Mouse (Mus musculus) liver, embryonic 14.5 days (tissue): ENCODE measurements around the gene Ap1s3. TPM values are rescaled to one million over a fixed set of nuclear protein-coding genes. Genes with fewer than 3 reads are reported as not detected.

Experiments used
- ATAC-seq: fragments of 200-750 bp; cut with Nextera tagmentation; 2 replicates; pipeline ENCODE4 v1.8.0; 2017; ENCODE audit warnings: moderate number of reproducible peaks, mild to moderate bottlenecking, moderate library complexity; ENCODE audit not compliant: insufficient read depth
- DNase-seq, 3 experiments: peaks; one replicate each; pipeline ENCODE4 v3.0.0-alpha.2; 2012 to 2013; ENCODE audit warnings: low read depth in 3 of 3, low spot score in 3 of 3
- H3K27ac ChIP-seq: fragments of 300-500 bp; sonication (generic); 2 replicates; pipeline ENCODE4 v1.5.1; 2014; ENCODE audit warnings: moderate library complexity, mild to moderate bottlenecking, control low read depth, inconsistent platforms
- H3K27me3 ChIP-seq: fragments of 300-500 bp; sonication (generic); 2 replicates; pipeline ENCODE4 v1.6.1; 2014; ENCODE audit warnings: mild to moderate bottlenecking, low read length, moderate library complexity; ENCODE audit not compliant: control insufficient read depth, insufficient read depth
- H3K36me3 ChIP-seq: fragments of 300-500 bp; sonication (generic); replicated peaks from 2 replicates; pipeline ENCODE4 v1.6.1; 2014; ENCODE audit warnings: low read depth; ENCODE audit not compliant: control insufficient read depth, insufficient read depth
- H3K4me1 ChIP-seq, 2 experiments: fragments of 200-500 bp in 1 of 2; fragments of 300-500 bp in 1 of 2; sonication (generic) in 1 of 2; replicated peaks; 2 replicates each; pipeline ENCODE4 v1.6.1; 2012 to 2014; ENCODE audit warnings: antibody characterized with exemption in 1 of 2, inconsistent platforms in 1 of 2, low read length in 1 of 2; ENCODE audit not compliant: control insufficient read depth in 2 of 2, insufficient read depth in 2 of 2
- H3K4me2 ChIP-seq: fragments of 300-500 bp; sonication (generic); 2 replicates; pipeline ENCODE4 v1.6.1; 2014; ENCODE audit warnings: low read depth, mild to moderate bottlenecking, control low read depth, moderate library complexity
- H3K4me3 ChIP-seq, 2 experiments: fragments of 200-500 bp in 1 of 2; fragments of 300-500 bp in 1 of 2; sonication (generic) in 1 of 2; 2 replicates each; pipeline ENCODE4 v1.5.1; 2012 to 2014; ENCODE audit warnings: low read depth in 2 of 2, low read length in 2 of 2, mild to moderate bottlenecking in 2 of 2, control low read depth in 1 of 2, inconsistent platforms in 1 of 2, moderate library complexity in 1 of 2; ENCODE audit not compliant: insufficient read depth in 1 of 2
- H3K9ac ChIP-seq: fragments of 300-500 bp; sonication (generic); replicated peaks from 2 replicates; pipeline ENCODE4 v1.6.1; 2014; ENCODE audit warnings: mild to moderate bottlenecking, control low read depth, moderate library complexity
- H3K9me3 ChIP-seq: fragments of 300-500 bp; sonication (generic); 2 replicates; pipeline ENCODE4 v1.6.1; 2016; ENCODE audit warnings: low read length, mixed read lengths; ENCODE audit not compliant: control insufficient read depth
- CTCF ChIP-seq: IDR thresholded peaks from 2 replicates; pipeline ENCODE4 v1.5.1; 2016; ENCODE audit warnings: antibody characterized with exemption, low read depth, control low read depth
- EP300 ChIP-seq: IDR thresholded peaks from 2 replicates; pipeline ENCODE4 v1.6.1; 2016; ENCODE audit warnings: antibody characterized with exemption, low read depth
- WGBS: fragments of 180-500 bp; shearing (Covaris S2); extraction: QIAGEN DNeasy Blood & Tissue Kit; methylation state at CpG from one replicate; pipeline ENCODE4 v1.1.7; 2014; ENCODE audit not compliant: insufficient replicate concordance; 5-methylcytosine and 5-hydroxymethylcytosine counted together
- polyA plus RNA-seq, 2 experiments: library from polyadenylated mRNA; depleted of rRNA in 1 of 2; stranded (reverse) in 1 of 2; unstranded in 1 of 2; fragments of >200 nt; fragmentation: Nextera tagmentation in 1 of 2; extraction: Ambion mirVana in 1 of 2; gene quantifications; 2 replicates each; pipeline versions ENCODE4 v1.2.1 to v1.2.3; 2012 to 2014

Gene Ap1s3
- polyA plus RNA-seq, 2 experiments: 0.39 to 1.6 TPM

GRCm38 (mm10) chr1:79675716-79676115 is 3.9 kb upstream of the Ap1s3 start:
- H3K4me1 ChIP-seq: no peaks in the 10 kb centered on the region; a peak in 1 of 4 replicates
- DNase-seq: no peak
- TF ChIP-seq CTCF (no peak), EP300 (no peak)
- H3K9ac ChIP-seq: no peak overlapping the region
- no peaks in the 10 kb centered on the region for H3K36me3 ChIP-seq
- H3K27ac ChIP-seq: no peak overlapping the region
- ATAC-seq: no peak
- no peak overlapping the region for H3K4me3 ChIP-seq
- H3K9me3 ChIP-seq: no peaks in the 10 kb centered on the region
- WGBS: 58% methylated on average over 4 of the region's 4 CpGs
- H3K4me2 ChIP-seq: no peak overlapping the region
- peaks cover 3% of the 10 kb centered on the region; the same call in 1 of the 2 replicates for H3K27me3 ChIP-seq

GRCm38 (mm10) chr1:79671196-79671542 is 603 bp downstream of the Ap1s3 start:
- Histone ChIP-seq H3K9ac (no peak overlapping the region; the same call in 1 of the 2 replicates), H3K4me3 (peak overlapping the region; percentile 76 to 85), H3K4me1 (peaks cover 0 to 5% of the 10 kb centered on the region in 2 experiments; a peak in 2 of 4 replicates), H3K36me3 (no peaks in the 10 kb centered on the region), H3K27ac (no peak overlapping the region), H3K27me3 (peaks cover 3% of the 10 kb centered on the region; the same call in 1 of the 2 replicates), H3K4me2 (peak overlapping the region; percentile 88), H3K9me3 (no peaks in the 10 kb centered on the region)
- ATAC-seq (no peak), DNase-seq (peak in 1 of 3 experiments; percentile 17)
- no peak for TF ChIP-seq EP300
- WGBS: under 1% methylated on average over 11 of the region's 11 CpGs

GRCm38 (mm10) chr1:79669419-79669974 is 2.3 kb downstream of the Ap1s3 start:
- no peak for DNase-seq
- ATAC-seq: no peak
- no peaks in the 10 kb centered on the region for H3K36me3 ChIP-seq
- H3K27ac ChIP-seq: no peak overlapping the region
- no peak overlapping the region for H3K9ac ChIP-seq
- WGBS: 36% methylated on average over 9 of the region's 9 CpGs
- no peak overlapping the region for H3K4me2 ChIP-seq
- H3K9me3 ChIP-seq: no peaks in the 10 kb centered on the region
- H3K4me1 ChIP-seq: peaks cover 0 to 5% of the 10 kb centered on the region in 2 experiments; a peak in 2 of 4 replicates
- no peak overlapping the region for H3K4me3 ChIP-seq
- TF ChIP-seq EP300 (no peak), CTCF (no peak)
- H3K27me3 ChIP-seq: peaks cover 3% of the 10 kb centered on the region; the same call in 1 of the 2 replicates

GRCm38 (mm10) chr1:79664911-79665310 is 6.9 kb downstream of the Ap1s3 start:
- DNase-seq (no peak), ATAC-seq (no peak)
- no peak overlapping the region for H3K27ac ChIP-seq
- H3K9me3 ChIP-seq: no peaks in the 10 kb centered on the region
- no peak overlapping the region for H3K4me2 ChIP-seq
- no peaks in the 10 kb centered on the region for H3K36me3 ChIP-seq
- H3K27me3 ChIP-seq: no peaks in the 10 kb centered on the region
- no peak for TF ChIP-seq EP300
- TF ChIP-seq CTCF: no peak
- 75% methylated on average over 4 of the region's 4 CpGs for WGBS
- peaks cover 0 to 5% of the 10 kb centered on the region in 2 experiments; a peak in 1 of 4 replicates for H3K4me1 ChIP-seq
- H3K4me3 ChIP-seq: no peak overlapping the region
- H3K9ac ChIP-seq: no peak overlapping the region

- Histone ChIP-seq H3K4me3 (no peak overlapping the region), H3K4me2 (no peak overlapping the region), H3K27ac (no peak overlapping the region), H3K9me3 (no peaks in the 10 kb centered on the region), H3K4me1 (no peaks in the 10 kb centered on the region), H3K27me3 (no peaks in the 10 kb centered on the region), H3K9ac (no peak overlapping the region), H3K36me3 (no peaks in the 10 kb centered on the region)
- TF ChIP-seq EP300 (no peak), CTCF (no peak)
- ATAC-seq (no peak), DNase-seq (no peak)
- WGBS: 64% methylated on average over 7 of the region's 7 CpGs
Observed at GRCm38 (mm10) chr1:79659598-79659997, 12.2 kb downstream of the Ap1s3 start.
